Mouse (Mus musculus) adrenal gland, adult 8-10 months (tissue): ENCODE measurements around the gene Znrf1. TPM values are rescaled to one million over a fixed set of nuclear protein-coding genes. Genes with fewer than 3 reads are reported as not detected.
"Not testable (repeated sequence)": the region's sequence is repeated elsewhere in the genome, so short reads cannot be mapped to it uniquely, and the experiment has no call there.

ENCODE experiments used
- DNase-seq: peaks from one replicate; pipeline ENCODE4 v3.0.0; 2022
- total RNA-seq, 4 experiments: library from RNA; stranded (reverse); gene quantifications; 2 replicates each; pipeline ENCODE4 v1.2.4; 2022

Znrf1 gene
- total RNA-seq, 4 experiments from 2014 or later: 42.2 to 60.4 (median 50.2) TPM

DNA sequence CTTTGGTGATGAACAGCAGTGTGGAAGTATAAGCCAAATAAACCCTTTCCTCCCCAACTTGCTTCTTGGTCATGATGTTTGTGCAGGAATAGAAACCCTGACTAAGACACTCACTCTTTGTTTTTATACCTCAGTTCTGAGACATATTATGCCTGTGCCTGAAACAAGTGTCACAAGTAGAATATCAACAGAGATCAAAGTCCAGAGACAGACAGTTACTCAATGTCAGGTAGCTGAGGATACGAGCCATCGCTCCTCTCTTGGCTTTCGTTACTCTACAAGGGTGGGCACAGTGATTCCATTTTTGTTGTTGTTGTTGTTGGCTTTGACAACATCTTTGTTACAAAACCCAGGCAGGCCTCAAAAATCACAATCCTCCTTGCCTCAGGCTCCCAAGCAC lies 97.1 kb downstream of the Znrf1 start:
- no peak for DNase-seq

GRCm38 (mm10) chr8:111638086-111638485 lies 102.2 kb downstream of the Znrf1 start:
- no peak for DNase-seq

DNA sequence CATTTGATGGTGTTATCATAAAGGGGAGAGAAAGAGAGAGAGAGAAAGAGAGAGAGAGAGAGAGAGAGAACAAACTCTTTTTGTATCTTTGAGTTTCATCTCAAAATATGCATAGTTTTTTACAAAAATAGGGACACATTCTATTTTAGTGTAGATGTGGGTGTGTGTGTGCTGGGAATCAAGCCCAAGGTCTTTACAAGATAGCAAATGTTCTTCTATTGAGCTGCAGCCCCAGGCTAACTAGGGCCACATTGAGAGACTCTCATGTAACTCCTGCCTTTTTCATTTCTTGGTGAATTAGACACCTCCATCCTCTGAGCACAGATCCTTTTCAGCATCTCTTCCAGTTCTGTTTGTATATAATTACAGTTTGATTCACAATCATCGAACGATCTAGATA lies 105.2 kb downstream of the Znrf1 start:
- no peak for DNase-seq

DNA sequence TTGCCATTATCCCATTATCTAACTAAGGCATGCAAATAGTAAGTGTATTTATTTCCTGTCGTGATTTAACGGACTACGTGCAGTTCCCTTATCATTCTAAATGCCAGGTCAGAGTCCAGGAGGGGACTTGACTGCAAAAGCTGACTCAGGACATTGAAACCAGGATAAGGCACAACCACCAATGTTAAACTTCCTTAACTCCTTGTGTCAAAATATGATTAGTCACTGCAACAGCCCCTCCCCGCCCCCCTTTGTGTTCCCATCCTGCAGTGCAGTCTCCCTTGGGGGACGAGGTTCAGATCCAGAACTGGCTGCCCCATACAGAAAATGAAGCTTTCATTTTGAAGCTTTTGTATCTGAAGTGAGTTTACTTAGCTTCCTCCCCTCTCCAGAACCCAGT lies 106.6 kb downstream of the Znrf1 start:
- DNase-seq: no peak

GRCm38 (mm10) chr8:111642939-111643263 lies 107.0 kb downstream of the Znrf1 start:
- no peak for DNase-seq

DNA sequence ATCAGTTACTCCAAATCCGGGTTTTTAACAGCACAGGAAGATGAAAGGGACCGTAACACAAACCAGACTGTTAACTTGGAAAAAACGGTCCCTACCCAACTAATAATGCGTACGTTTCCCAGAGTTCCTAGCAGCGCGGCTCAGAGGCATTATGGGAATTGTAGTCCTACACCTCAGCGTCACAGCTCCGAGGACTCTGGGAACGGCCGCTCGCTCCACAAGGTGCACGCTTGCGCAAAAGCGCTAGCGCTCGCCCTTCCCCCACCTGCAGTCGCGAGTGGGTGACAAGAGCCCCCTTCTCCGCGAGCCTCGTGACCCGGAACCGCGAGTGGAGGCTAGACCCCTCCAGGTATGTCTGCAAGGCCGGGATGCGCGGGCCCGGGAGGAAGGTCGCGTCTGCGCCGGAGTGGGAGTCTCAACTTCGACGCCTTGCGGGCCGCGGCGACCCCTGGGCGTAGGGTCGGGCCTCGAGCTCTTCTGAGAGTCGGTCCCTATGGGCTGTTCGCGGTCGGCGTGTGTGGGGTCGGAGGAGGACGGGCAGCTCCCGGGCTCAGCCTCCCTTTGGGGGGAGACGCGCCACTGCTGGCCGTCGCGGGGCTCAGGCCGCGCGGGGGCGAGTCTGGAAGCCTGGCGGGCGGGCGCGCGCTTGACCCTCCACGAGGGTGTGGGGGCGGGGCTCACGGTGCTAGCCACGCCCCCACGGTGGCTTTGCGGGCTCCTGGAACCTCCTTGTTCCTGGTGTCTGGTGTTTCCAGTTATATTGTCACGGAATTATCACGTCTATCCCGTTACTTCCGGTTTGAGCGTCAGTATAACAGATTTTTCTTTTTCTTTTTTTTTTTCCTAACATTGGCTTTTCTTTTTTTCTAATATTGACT lies 107.6 kb downstream of the Znrf1 start, which contains the start of gene Zfp1:
Gene Zfp1 (plus strand): TSS at position 138 of the 878 bp plus-strand sequence.
- DNase-seq: peak; percentile 92

- not testable (repeated sequence) for DNase-seq
Observed at GRCm38 (mm10) chr8:111644286-111645051, 108.6 kb downstream of the Znrf1 start.

DNA sequence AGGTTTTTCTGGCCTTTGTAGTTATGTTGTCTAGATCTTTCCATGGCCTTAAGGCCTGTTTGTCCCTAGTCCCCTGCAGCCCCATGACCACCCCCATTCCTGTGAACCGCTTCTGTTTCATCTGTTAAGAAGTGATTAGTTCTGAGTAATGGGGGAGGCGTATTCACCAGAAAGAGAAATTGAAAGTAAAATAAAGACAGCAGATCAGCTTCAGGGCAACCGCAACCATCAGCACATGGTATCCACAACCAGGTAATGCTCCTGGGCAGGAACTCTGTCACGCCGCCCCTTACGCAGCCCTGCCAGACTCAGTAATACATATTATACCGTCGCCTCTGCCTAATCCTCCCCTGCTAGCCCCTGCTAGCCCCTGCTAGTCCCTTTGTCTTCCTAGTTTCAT lies 109.8 kb downstream of the Znrf1 start:
- no peak for DNase-seq

DNA sequence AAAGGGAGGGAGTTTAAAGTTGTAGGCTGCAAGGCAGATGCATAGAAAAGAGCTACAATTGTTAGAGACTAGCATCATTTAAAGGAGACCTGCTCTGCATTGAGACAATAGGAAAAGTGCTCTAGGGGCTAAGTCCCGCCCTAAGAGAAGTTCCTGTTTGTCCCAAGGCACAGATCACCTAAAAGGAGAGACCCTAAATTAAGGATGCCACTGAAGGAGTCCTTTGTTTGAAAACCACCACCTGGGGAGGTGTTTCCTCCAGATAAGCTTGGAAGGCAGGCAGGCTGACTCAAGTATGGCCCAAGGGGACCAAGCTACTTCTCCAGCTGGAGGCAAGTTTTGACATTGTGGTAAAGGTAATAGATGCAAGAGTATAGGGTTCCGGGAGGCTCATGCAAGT lies 112.9 kb downstream of the Znrf1 start:
- no peak for DNase-seq

- no peak for DNase-seq
Observed at GRCm38 (mm10) chr8:111650651-111651050, 114.8 kb downstream of the Znrf1 start.

- no peak for DNase-seq
Observed at GRCm38 (mm10) chr8:111653524-111653923, 117.6 kb downstream of the Znrf1 start.

DNA sequence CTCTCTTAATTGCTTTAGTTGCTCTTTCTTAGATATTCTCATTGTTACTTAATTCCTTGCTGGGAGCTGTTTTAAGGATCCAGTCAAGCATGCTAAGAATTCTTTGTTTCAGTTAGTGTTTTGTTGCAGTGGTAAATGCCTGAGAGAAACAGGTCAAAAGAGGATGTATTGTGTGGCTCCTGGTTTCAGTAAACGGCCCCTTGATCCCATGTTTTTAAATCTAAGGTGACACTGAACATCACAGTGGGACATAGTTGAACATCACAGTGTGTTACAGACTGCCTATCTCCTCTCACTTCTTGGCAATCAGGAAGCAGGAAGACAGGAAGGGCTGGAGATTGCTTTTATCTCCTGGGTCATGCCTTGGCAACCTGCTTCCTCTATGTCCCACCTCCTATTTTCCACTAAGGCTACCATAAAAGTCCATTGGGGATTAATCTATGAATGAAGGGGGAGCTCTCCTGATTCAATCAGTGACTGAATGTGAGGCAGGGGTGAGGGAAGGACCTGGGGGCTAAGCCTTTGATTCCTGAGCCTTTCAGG lies 121.5 kb downstream of the Znrf1 start:
- no peak for DNase-seq

GRCm38 (mm10) chr8:111658819-111659423 lies 123.0 kb downstream of the Znrf1 start:
- DNase-seq: no peak

DNA sequence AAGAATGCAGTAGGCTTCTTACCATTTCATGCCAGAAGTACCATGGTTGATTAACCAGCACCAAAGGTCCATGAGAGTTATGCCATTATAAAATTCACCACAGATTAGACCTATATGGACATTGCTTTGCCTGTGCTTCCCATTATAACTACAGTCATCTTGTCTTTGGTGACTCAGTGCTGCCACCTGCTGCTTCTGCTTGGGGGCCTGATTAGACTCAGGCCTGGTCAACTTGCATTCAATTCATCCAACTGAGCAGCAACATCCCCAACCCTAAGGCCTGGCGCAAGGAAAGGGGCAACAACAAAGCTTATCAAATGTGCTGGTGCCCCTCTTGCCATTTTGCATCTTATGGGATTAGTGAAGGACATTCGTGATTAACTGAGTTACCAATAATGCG lies 126.6 kb downstream of the Znrf1 start:
- peak; percentile 67 for DNase-seq

DNA sequence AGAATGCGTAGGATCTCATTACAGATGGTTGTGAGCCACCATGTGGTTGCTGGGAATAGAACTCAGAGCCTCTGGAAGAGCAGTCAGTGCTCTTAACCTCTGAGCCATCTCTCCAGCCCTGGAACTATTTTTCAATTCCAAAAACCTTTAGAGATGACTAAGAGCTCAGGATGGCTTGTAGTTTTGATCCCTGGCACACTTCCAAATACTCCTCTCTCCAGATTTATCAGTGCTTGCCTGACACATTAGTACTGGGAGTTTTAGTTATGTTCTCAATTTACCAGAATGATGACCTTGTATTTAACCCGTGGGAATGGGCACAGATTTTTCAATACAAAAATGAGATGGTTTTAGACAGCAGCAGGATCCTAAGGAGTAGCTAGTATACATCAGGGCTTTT lies 130.9 kb downstream of the Znrf1 start:
- no peak for DNase-seq

Other genes starting within 250 kb of the Znrf1 start
- gene Rfwd3, start 235.9 kb upstream of the Znrf1 start, total RNA-seq: 10 to 100 TPM; 66.0 to 70.6 (median 68.9) TPM
- 10 to 100 TPM in 2 of 4 experiments, 1 to 10 TPM in 2; 7.0 to 26.7 (median 11.4) TPM for gene Mlkl, start 197.9 kb upstream of the Znrf1 start, total RNA-seq
- gene Fa2h, start 142.3 kb upstream of the Znrf1 start, total RNA-seq: 1 to 10 TPM in 2 of 4 experiments, not detected in 2; 1.9 to 9.5 TPM
- gene Wdr59, start 14.0 kb upstream of the Znrf1 start, total RNA-seq: 10 to 100 TPM; 13.4 to 15.9 (median 14.9) TPM
- 100 to 1,000 TPM in 1 of 4 experiments, 10 to 100 TPM in 3; 58.4 to 109 (median 76.4) TPM for gene Ldhd, start 94.3 kb downstream of the Znrf1 start, total RNA-seq
- 10 to 100 TPM in 2 of 4 experiments, 1 to 10 TPM in 2; 7.9 to 11.6 (median 9.7) TPM for gene Zfp1, start 107.3 kb downstream of the Znrf1 start, total RNA-seq
- gene Ctrb1, start 154.9 kb downstream of the Znrf1 start, total RNA-seq: not detected
- 100 to 1,000 TPM in 2 of 4 experiments, 10 to 100 TPM in 2; 86.1 to 150 (median 104) TPM for gene Bcar1, start 207.7 kb downstream of the Znrf1 start, total RNA-seq